Mouse (Mus musculus) liver, adult 10 weeks (tissue): ENCODE measurements around the gene Slc22a23. TPM values are rescaled to one million over a fixed set of nuclear protein-coding genes. Genes with fewer than 3 reads are reported as not detected.

Experiments used
- polyA plus RNA-seq: library from polyadenylated mRNA; stranded (reverse); fragments of 350-450 nt; fragmentation: Illumina TruSeq; extraction: RNeasy Lipid Tissue Mini Kit (QIAGEN cat#74804); gene quantifications from one replicate; pipeline ENCODE4 v1.2.3, GENCODE M21; 2014; ENCODE audit warnings: low read depth, low replicate concordance

Slc22a23 gene
- polyA plus RNA-seq = 26.1 TPM

DNA sequence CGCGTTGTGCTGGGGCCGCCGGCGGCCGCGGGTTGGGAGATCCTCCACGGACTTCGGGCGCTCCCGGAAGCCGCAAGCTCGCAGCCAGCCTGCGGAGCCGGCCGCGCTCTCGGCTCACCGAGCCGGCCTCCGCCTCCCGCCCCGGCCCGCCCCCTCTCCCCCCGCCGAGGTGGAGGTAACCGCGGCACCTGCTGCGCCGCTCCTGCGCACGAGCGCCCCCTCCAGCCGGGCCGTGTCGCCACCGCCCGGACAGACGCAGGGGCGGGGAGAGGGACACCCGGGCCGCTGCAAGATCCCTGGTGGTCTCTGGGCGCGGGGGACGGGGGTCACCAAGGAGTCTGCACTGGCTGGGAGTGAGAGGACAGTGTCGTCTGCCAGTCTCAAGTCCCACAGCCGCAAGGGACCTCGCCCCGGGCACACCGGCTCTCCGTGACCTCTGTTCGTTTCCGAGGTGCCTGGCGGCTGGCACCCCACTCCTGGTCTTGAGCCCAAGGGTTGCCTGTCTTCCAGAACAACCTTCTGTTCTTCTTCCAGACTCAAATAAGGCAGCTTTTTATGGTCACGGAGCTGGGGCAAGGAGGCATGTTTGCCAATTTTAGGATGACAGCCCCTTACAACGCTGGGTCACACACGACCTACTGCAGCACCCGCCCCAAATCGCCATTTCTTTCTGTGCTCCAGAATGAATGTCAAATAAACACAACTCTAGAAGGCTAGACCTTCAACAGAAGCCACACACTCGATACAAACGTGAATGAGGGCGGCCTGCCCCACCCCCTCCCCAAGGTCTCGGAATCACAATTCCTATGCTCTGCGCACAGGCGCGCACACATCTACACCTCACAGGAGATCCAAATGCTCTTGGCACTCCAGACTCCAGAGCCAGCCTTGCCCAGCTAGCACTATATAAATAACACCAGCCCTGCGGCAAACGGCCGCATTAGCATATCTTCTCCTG, at the start of gene Slc22a23:
TSS of gene Slc22a23 (minus strand) at position 55 of the 958 bp plus-strand sequence.

DNA sequence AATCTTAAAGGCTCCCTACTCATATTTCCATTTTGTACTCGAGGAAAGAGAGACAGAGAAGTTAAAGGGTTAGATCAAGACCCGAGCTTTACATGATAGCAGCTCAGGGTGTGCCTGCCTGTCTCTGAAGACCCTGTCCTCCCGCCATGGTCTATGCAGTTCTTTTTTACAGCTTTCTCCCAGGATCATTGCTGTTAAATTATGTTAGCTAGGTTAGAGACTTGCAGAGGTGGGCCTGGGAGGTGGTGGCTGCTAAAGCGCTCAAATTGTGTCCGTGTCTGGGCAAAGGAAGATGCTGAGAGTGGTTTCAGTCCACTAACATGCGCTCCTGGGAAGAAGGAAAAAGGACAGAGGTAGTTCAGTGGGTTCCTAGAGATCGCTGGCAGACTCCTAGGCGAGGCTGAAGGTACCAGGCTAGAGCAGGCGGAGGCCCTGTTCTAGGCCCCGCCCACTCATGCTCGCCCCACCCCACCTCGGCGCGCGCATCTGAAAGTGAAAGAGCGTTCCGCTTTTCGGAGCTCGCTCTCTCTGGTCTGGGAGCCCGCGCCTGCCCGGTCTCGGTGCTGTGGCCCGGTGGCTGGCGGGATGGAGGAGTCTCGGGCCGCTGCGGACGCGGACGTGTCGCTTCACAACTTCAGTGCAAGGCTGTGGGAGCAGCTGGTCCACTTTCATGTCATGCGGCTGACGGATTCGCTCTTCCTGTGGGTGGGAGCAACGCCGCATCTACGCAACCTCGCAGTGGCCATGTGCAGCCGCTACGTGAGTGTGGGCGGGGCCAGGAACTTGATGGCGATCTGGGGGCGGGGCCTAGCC, 182.3 kb downstream of the Slc22a23 start, which contains the start of gene Psmg4:
TSS of gene Psmg4 (plus strand) at position 474 of the 813 bp plus-strand sequence.

GRCm38 (mm10) chr13:34130226-34130731, 214.7 kb downstream of the Slc22a23 start, which contains the start of gene Tubb2b:
TSS of gene Tubb2b (minus strand) at chr13:34130466.

Other genes starting within 250 kb of the Slc22a23 start
- not detected for gene Tubb2b, start 214.7 kb downstream of the Slc22a23 start, polyA plus RNA-seq
- 8.2 TPM for gene Psmg4, start 182.2 kb downstream of the Slc22a23 start, polyA plus RNA-seq